Mouse (Mus musculus) liver, embryonic 16.5 days (tissue): ENCODE measurements around the gene Ctsl. TPM values are rescaled to one million over a fixed set of nuclear protein-coding genes. Genes with fewer than 3 reads are reported as not detected.

Experiments
- ATAC-seq: fragments of 200-750 bp; cut with Nextera tagmentation; 2 replicates; pipeline ENCODE4 v1.8.0; 2017; ENCODE audit warnings: low read depth, mild to moderate bottlenecking, moderate number of reproducible peaks, moderate library complexity
- H3K27ac ChIP-seq: fragments of 300-500 bp; sonication (generic); 2 replicates; pipeline ENCODE4 v1.5.1; 2014; ENCODE audit warnings: mild to moderate bottlenecking, low read length
- H3K27me3 ChIP-seq: fragments of 300-500 bp; sonication (generic); 2 replicates; pipeline ENCODE4 v1.6.1; 2014; ENCODE audit warnings: low read depth, low read length, mixed read lengths; ENCODE audit not compliant: control insufficient read depth, insufficient read depth
- H3K36me3 ChIP-seq: fragments of 300-500 bp; sonication (generic); 2 replicates; pipeline ENCODE4 v1.6.1; 2014; ENCODE audit warnings: mild to moderate bottlenecking; ENCODE audit not compliant: control insufficient read depth, insufficient read depth
- H3K4me1 ChIP-seq: fragments of 300-500 bp; sonication (generic); 2 replicates; pipeline ENCODE4 v1.6.1; 2014; ENCODE audit warnings: low read depth, low read length, mixed read lengths; ENCODE audit not compliant: control insufficient read depth
- H3K4me2 ChIP-seq: fragments of 300-500 bp; sonication (generic); 2 replicates; pipeline ENCODE4 v1.6.1; 2014; ENCODE audit warnings: low read depth, low read length, mixed read lengths
- H3K4me3 ChIP-seq: fragments of 300-500 bp; sonication (generic); 2 replicates; pipeline ENCODE4 v1.5.1; 2014; ENCODE audit warnings: low read depth, mild to moderate bottlenecking, low read length
- H3K9ac ChIP-seq: fragments of 300-500 bp; sonication (generic); 2 replicates; pipeline ENCODE4 v1.6.1; 2014; ENCODE audit warnings: low read depth, low read length
- H3K9me3 ChIP-seq: fragments of 300-500 bp; sonication (generic); replicated peaks from 2 replicates; pipeline ENCODE4 v1.6.1; 2016; ENCODE audit warnings: low read length; ENCODE audit not compliant: control insufficient read depth
- WGBS: fragments of 180-500 bp; shearing (Covaris S2); extraction: QIAGEN DNeasy Blood & Tissue Kit; methylation state at CpG from one replicate; pipeline ENCODE4 v1.1.7; 2014; ENCODE audit not compliant: insufficient replicate concordance; 5-methylcytosine and 5-hydroxymethylcytosine counted together
- polyA plus RNA-seq: library from polyadenylated mRNA; unstranded; fragments of >200 nt; fragmentation: Nextera tagmentation; extraction: Ambion mirVana; gene quantifications from 2 replicates; pipeline ENCODE4 v1.2.1, GENCODE M21; 2015

The Ctsl gene
- polyA plus RNA-seq, 1 experiment from 2014 or later, result 242 TPM

- H3K4me1 ChIP-seq, result peaks cover 13% of the 10 kb centered on the region
- H3K9ac ChIP-seq, result no peak overlapping the region
- WGBS, result 63% methylated on average over 8 of the region's 8 CpGs
- no peaks in the 10 kb centered on the region for H3K9me3 ChIP-seq
- H3K4me2 ChIP-seq, result peak overlapping the region; percentile 35
- H3K27ac ChIP-seq, result no peak overlapping the region
- no peaks in the 10 kb centered on the region for H3K36me3 ChIP-seq
- ATAC-seq, result no peak
- H3K27me3 ChIP-seq, result no peaks in the 10 kb centered on the region
- H3K4me3 ChIP-seq, result no peak overlapping the region
Observed at GRCm38 (mm10) chr13:64402951-64403460, 32.3 kb upstream of the Ctsl start.

- WGBS, result 27% methylated on average over 10 of the region's 10 CpGs
- peak; percentile 28; the same call in 1 of the 2 replicates for ATAC-seq
- H3K9ac ChIP-seq, result 0 out of 2 replicates have a peak overlapping the region, but pooled peaks have one; percentile 29
- H3K4me2 ChIP-seq, result peak overlapping the region; percentile 35
- H3K9me3 ChIP-seq, result no peaks in the 10 kb centered on the region
- H3K4me3 ChIP-seq, result peak overlapping the region; percentile 10; the same call in 1 of the 2 replicates
- no peaks in the 10 kb centered on the region for H3K36me3 ChIP-seq
- H3K4me1 ChIP-seq, result peaks cover 13% of the 10 kb centered on the region
- peak overlapping the region; percentile 79 for H3K27ac ChIP-seq
- H3K27me3 ChIP-seq, result no peaks in the 10 kb centered on the region
Observed at GRCm38 (mm10) chr13:64402504-64402949, 31.8 kb upstream of the Ctsl start.

- H3K4me2 ChIP-seq, result peak overlapping the region; percentile 35
Observed at GRCm38 (mm10) chr13:64402006-64402405, 31.3 kb upstream of the Ctsl start.

GRCm38 (mm10) chr13:64400801-64401361 is 30.2 kb upstream of the Ctsl start:
- H3K9me3 ChIP-seq, result no peaks in the 10 kb centered on the region
- H3K27me3 ChIP-seq, result no peaks in the 10 kb centered on the region
- peak; percentile 71 for ATAC-seq
- H3K9ac ChIP-seq, result no peak overlapping the region
- H3K4me1 ChIP-seq, result peaks cover 13% of the 10 kb centered on the region
- 55% methylated on average over 7 of the region's 7 CpGs for WGBS
- no peaks in the 10 kb centered on the region for H3K36me3 ChIP-seq
- no peak overlapping the region for H3K4me2 ChIP-seq
- no peak overlapping the region for H3K4me3 ChIP-seq
- H3K27ac ChIP-seq, result peak overlapping the region; percentile 79

More at GRCm38 (mm10) chr13:64402006-64402405, 31.3 kb upstream of the Ctsl start:
- WGBS, result 12% methylated on average over 3 of the region's 3 CpGs
- Histone ChIP-seq H3K4me1 (peaks cover 13% of the 10 kb centered on the region), H3K4me3 (no peak overlapping the region; the same call in 1 of the 2 replicates), H3K27me3 (no peaks in the 10 kb centered on the region), H3K9ac (0 out of 2 replicates have a peak overlapping the region, but pooled peaks have one; percentile 29), H3K27ac (peak overlapping the region; percentile 79), H3K36me3 (no peaks in the 10 kb centered on the region), H3K9me3 (no peaks in the 10 kb centered on the region)
- peak; percentile 26 for ATAC-seq

GRCm38 (mm10) chr13:64399906-64400305 is 29.2 kb upstream of the Ctsl start:
- H3K4me1 ChIP-seq, result peaks cover 13% of the 10 kb centered on the region
- no peak overlapping the region for H3K4me2 ChIP-seq

GRCm38 (mm10) chr13:64398065-64398464 is 27.4 kb upstream of the Ctsl start:
- 91% methylated on average over 1 of the region's 1 CpGs for WGBS

More at GRCm38 (mm10) chr13:64399906-64400305, 29.2 kb upstream of the Ctsl start:
- 31% methylated on average over 3 of the region's 3 CpGs for WGBS
- Histone ChIP-seq H3K27me3 (no peaks in the 10 kb centered on the region), H3K9me3 (no peaks in the 10 kb centered on the region), H3K4me3 (no peak overlapping the region), H3K36me3 (no peaks in the 10 kb centered on the region), H3K9ac (no peak overlapping the region), H3K27ac (no peak overlapping the region)
- ATAC-seq, result no peak

GRCm38 (mm10) chr13:64396979-64397378 is 26.3 kb upstream of the Ctsl start:
- Histone ChIP-seq H3K27me3 (no peaks in the 10 kb centered on the region), H3K4me1 (peaks cover 3% of the 10 kb centered on the region), H3K4me2 (no peak overlapping the region), H3K9ac (no peak overlapping the region), H3K4me3 (no peak overlapping the region), H3K9me3 (no peaks in the 10 kb centered on the region), H3K27ac (no peak overlapping the region), H3K36me3 (no peaks in the 10 kb centered on the region)
- 49% methylated on average over 8 of the region's 8 CpGs for WGBS
- ATAC-seq, result no peak

More at GRCm38 (mm10) chr13:64398065-64398464, 27.4 kb upstream of the Ctsl start:
- Histone ChIP-seq H3K36me3 (no peaks in the 10 kb centered on the region), H3K9me3 (no peaks in the 10 kb centered on the region), H3K4me3 (no peak overlapping the region), H3K4me2 (no peak overlapping the region), H3K9ac (no peak overlapping the region), H3K27ac (no peak overlapping the region), H3K4me1 (peaks cover 13% of the 10 kb centered on the region), H3K27me3 (no peaks in the 10 kb centered on the region)
- ATAC-seq, result peak; percentile 25; the same call in 1 of the 2 replicates

GRCm38 (mm10) chr13:64388415-64388814 is 17.7 kb upstream of the Ctsl start:
- no peak for ATAC-seq
- no peak overlapping the region for H3K27ac ChIP-seq

GRCm38 (mm10) chr13:64386048-64386447 is 15.4 kb upstream of the Ctsl start:
- WGBS, result 16% methylated on average over 2 of the region's 2 CpGs
- H3K4me2 ChIP-seq, result no peak overlapping the region
- H3K9me3 ChIP-seq, result no peaks in the 10 kb centered on the region
- no peaks in the 10 kb centered on the region; the same call in 1 of the 2 replicates for H3K4me1 ChIP-seq
- H3K4me3 ChIP-seq, result no peak overlapping the region
- H3K36me3 ChIP-seq, result no peaks in the 10 kb centered on the region
- no peaks in the 10 kb centered on the region for H3K27me3 ChIP-seq
- peak overlapping the region; percentile 64 for H3K27ac ChIP-seq
- no peak overlapping the region for H3K9ac ChIP-seq
- peak; percentile 95 for ATAC-seq

More at GRCm38 (mm10) chr13:64388415-64388814, 17.7 kb upstream of the Ctsl start:
- 56% methylated on average over 4 of the region's 4 CpGs for WGBS
- no peaks in the 10 kb centered on the region; the same call in 1 of the 2 replicates for H3K4me1 ChIP-seq
- no peak overlapping the region for H3K4me2 ChIP-seq
- no peaks in the 10 kb centered on the region for H3K9me3 ChIP-seq
- H3K4me3 ChIP-seq, result no peak overlapping the region
- no peak overlapping the region for H3K9ac ChIP-seq
- no peaks in the 10 kb centered on the region for H3K36me3 ChIP-seq
- no peaks in the 10 kb centered on the region for H3K27me3 ChIP-seq
